Mouse (Mus musculus) thymus, postnatal 25 days (tissue): ENCODE measurements at regions not wholly inside any gene's neighbourhood (a gene's known extent, or its start where the extent isn't known, plus 50 kb on each side); places are given as distances from the start of the nearest gene placed in this dataset.

Experiments
- DNase-seq: peaks from one replicate; pipeline ENCODE4 v3.0.0; 2022

GRCm38 (mm10) chr6:148539207-148539960, 95.2 kb upstream of the Tmtc1 start:
- no peak for DNase-seq

DNA sequence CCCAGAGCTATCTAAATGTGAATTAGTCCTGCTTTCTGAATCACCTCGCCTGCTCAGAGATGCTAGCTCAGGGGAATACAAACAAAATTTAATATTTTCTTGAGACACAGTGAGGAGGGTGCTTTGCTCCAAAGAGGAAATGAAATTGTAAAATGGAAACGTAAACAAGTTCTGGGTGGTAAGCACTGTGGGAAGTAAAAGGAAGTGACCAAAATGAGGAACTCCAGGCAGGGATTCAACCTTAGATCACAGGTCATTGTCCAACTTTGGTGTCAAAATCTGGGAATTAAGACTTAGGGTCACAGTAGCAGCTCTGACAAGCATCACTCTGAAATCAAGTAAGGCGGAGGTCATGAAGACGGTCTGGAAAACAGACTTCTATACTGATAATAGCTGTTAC, 90.2 kb upstream of the Tmtc1 start:
- no peak for DNase-seq

DNA sequence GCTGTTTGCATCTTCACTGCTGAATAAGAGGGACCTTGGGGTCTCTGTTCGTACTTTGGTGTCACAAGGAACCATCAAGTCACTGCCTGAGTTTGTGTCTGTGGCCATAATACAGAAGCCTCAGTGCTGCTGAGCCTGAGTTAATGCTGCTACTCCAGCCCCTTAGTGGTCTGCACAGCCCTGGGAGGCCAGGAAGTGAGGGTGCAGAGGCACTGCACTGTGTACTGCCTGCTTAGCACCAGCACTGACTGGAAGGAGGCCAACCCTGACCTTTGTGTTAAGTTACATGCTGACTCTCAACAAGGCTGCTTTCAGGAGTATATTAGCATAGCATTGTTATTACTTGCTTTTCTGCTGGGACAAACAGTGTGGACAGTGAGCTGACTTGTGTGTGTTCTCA, 86.9 kb upstream of the Tmtc1 start:
- DNase-seq: no peak

GRCm38 (mm10) chr6:148528611-148529010, 84.4 kb upstream of the Tmtc1 start:
- DNase-seq: no peak

GRCm38 (mm10) chr6:148522893-148523292, 78.7 kb upstream of the Tmtc1 start:
- no peak for DNase-seq

DNA sequence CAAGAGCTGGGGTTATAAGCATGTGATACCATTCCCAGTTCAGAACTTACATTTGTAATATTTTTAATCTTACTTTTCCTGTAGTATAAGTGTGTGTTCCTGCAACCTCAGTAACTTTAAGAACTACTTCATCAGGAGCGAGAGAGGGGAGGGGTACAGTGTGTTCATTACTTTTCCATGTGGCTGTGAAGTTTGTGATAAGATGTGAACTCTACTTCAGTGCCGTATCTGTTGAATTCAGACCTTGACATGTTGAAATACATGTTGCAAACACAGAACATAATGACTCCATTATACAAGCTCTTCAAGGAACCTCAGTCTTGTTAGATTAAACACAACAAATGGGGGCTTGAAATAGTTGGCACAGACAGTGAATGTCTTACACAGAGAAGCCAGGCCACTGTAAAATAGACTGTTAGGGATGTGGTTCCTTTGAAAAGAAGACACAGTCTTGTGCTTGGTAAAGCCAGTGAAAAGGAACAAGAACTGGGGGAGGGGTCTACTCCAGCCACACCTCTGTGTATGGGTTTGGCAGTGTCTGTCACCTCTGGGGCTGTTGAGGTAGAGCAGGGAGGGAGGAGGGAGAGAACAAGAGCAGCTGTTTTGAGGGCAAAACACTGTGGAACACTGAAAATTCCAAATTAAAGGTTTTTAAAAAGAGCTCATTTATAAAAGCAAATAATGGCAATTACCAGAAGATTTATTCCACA, 73.5 kb upstream of the Tmtc1 start:
- DNase-seq: no peak

GRCm38 (mm10) chr6:148516654-148517053, 72.5 kb upstream of the Tmtc1 start:
- DNase-seq: no peak

- DNase-seq: no peak
These were observed 70.9 kb upstream of the Tmtc1 start for GRCm38 (mm10) chr6:148515105-148515504.

- DNase-seq: no peak
These were observed 70.5 kb upstream of the Tmtc1 start for GRCm38 (mm10) chr6:148514645-148515044.

DNA sequence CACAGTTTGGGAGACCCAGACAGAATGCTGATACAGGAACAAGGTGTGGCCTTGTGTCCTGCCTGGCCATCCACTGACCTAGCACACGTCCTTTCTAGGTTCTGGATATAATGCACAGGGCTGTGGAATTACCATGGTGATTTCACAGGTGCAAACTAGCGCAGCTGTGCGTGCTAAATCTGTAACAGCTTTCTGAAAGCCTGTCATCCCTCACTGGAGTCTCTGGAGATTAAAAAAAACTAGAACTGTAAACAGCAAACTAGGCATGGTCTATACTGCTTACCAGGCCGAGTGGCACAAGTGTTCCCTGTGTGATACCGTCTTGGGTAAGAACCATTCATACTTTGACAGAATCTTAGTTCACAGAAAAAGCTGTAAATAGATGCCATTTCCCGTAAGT, 69.9 kb upstream of the Tmtc1 start:
- no peak for DNase-seq

- no peak for DNase-seq
These were observed 68.9 kb upstream of the Tmtc1 start for GRCm38 (mm10) chr6:148513134-148513533.

DNA sequence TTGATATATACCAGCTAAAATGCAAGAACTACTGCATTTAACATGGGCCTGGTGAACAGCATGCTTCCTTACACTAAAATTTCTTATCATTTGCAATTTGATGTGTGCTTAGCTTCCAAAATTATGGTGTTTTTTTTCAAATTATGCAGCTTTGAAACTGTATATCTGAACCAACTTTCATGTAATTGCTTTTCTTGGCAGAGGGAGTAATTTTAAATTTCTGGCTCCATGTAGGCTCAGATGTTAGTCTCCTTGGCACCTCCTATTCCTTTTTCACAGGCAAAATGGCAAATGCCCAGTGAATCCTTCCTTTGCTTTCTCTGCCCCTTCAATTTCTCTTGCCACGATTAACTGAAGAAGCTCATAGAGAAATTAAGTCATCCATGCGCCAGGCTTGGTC, 61.1 kb upstream of the Tmtc1 start:
- DNase-seq: no peak

GRCm38 (mm10) chr6:148500251-148501179, 56.3 kb upstream of the Tmtc1 start:
- no peak for DNase-seq
